Mouse (Mus musculus): ENCODE data around the gene Nostrin.

DNA sequence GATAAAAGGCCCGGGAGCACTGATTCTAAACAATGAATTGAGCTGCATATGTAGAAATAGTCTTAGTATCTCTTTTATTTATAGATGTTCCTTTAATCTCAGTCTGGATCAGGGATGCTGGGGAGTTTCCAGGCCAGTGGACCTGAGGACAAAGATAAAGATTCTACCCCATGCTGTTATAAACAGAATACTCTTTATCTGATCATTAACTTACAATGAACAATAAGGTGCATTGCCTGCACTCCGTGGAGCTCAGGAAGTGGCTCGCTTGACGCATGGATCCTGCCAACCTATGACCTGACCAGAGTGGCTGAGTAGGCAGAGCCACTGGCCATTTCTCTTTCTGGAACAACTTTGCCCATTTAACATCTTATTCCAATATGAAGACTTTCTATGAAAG is 5.2 kb downstream of the Nostrin start:
- TF ChIP-seq EP300 (IDR thresholded peaks at IDR 0.05; ENCODE audit: low read depth) (no peak), CTCF (IDR thresholded peaks at IDR 0.05; ENCODE audit: low read depth) (no peak)
